Mouse (Mus musculus): Measurements from ENCODE around the gene Appbp2. TPM values are rescaled to one million over a fixed set of nuclear protein-coding genes. Genes with fewer than 3 reads are reported as not detected.

The Appbp2 gene
- 10 to 100 TPM; 34.0 to 42.0 TPM for total RNA-seq (2021)
- long read RNA-seq, experiment 1, full-length matches to known transcripts = 26 of 36 reads
- long read RNA-seq, experiment 1, partial matches to known transcripts = 2 of 36 reads
- long read RNA-seq, experiment 1, other reads (novel, unspliced or antisense) = 8 of 36 reads
- long read RNA-seq, experiment 2, full-length matches to known transcripts = 105 of 117 reads
- long read RNA-seq, experiment 2, partial matches to known transcripts = 4 of 117 reads
- long read RNA-seq, experiment 2, other reads (novel, unspliced or antisense) = 8 of 117 reads

- peak; percentile 90 to 92 for DNase-seq (ENCODE audit: low spot score in 2 of 2)
Observed at GRCm38 (mm10) chr11:85234990-85235841, at the start of gene Appbp2. Appbp2 (minus strand) TSS chr11:85235130.

GRCm38 (mm10) chr11:85281219-85281878, 46.4 kb upstream of the Appbp2 start:
- no peak for DNase-seq (ENCODE audit: low spot score in 2 of 2)

GRCm38 (mm10) chr11:85278175-85278574, 43.2 kb upstream of the Appbp2 start:
- DNase-seq (ENCODE audit: low spot score in 2 of 2) = no peak

- DNase-seq (ENCODE audit: low spot score in 2 of 2) = no peak
Observed at GRCm38 (mm10) chr11:85277609-85278008, 42.7 kb upstream of the Appbp2 start.

- DNase-seq (ENCODE audit: low spot score in 2 of 2) = no peak
Observed at GRCm38 (mm10) chr11:85275151-85275550, 40.2 kb upstream of the Appbp2 start.

- no peak for DNase-seq (ENCODE audit: low spot score in 2 of 2)
Observed at GRCm38 (mm10) chr11:85273299-85273698, 38.4 kb upstream of the Appbp2 start.

GRCm38 (mm10) chr11:85270631-85271030, 35.7 kb upstream of the Appbp2 start:
- peak; percentile 39 to 48 for DNase-seq (ENCODE audit: low spot score in 2 of 2)

GRCm38 (mm10) chr11:85267393-85267792, 32.5 kb upstream of the Appbp2 start:
- no peak for DNase-seq (ENCODE audit: low spot score in 2 of 2)

- DNase-seq (ENCODE audit: low spot score in 2 of 2) = no peak
Observed at GRCm38 (mm10) chr11:85264635-85265034, 29.7 kb upstream of the Appbp2 start.

- DNase-seq (ENCODE audit: low spot score in 2 of 2) = peak; percentile 75 to 82
Observed at GRCm38 (mm10) chr11:85261192-85261591, 26.3 kb upstream of the Appbp2 start.

GRCm38 (mm10) chr11:85258966-85259365, 24.0 kb upstream of the Appbp2 start:
- DNase-seq (ENCODE audit: low spot score in 2 of 2) = peak; percentile 25 to 27

- no peak for DNase-seq (ENCODE audit: low spot score in 2 of 2)
Observed at GRCm38 (mm10) chr11:85255471-85256027, 20.6 kb upstream of the Appbp2 start.

GRCm38 (mm10) chr11:85253641-85254040, 18.7 kb upstream of the Appbp2 start:
- DNase-seq (ENCODE audit: low spot score in 2 of 2) = no peak

- no peak for DNase-seq (ENCODE audit: low spot score in 2 of 2)
Observed at GRCm38 (mm10) chr11:85253006-85253405, 18.1 kb upstream of the Appbp2 start.

- no peak for DNase-seq (ENCODE audit: low spot score in 2 of 2)
Observed at GRCm38 (mm10) chr11:85251955-85252354, 17.0 kb upstream of the Appbp2 start.

- DNase-seq (ENCODE audit: low spot score in 2 of 2) = no peak
Observed at GRCm38 (mm10) chr11:85250467-85250866, 15.5 kb upstream of the Appbp2 start.

- no peak for DNase-seq (ENCODE audit: low spot score in 2 of 2)
Observed at GRCm38 (mm10) chr11:85249338-85249737, 14.4 kb upstream of the Appbp2 start.

GRCm38 (mm10) chr11:85248151-85248550, 13.2 kb upstream of the Appbp2 start:
- DNase-seq (ENCODE audit: low spot score in 2 of 2) = no peak

- no peak for DNase-seq (ENCODE audit: low spot score in 2 of 2)
Observed at GRCm38 (mm10) chr11:85241226-85241625, 6.3 kb upstream of the Appbp2 start.

GRCm38 (mm10) chr11:85240211-85240610, 5.3 kb upstream of the Appbp2 start:
- DNase-seq (ENCODE audit: low spot score in 2 of 2) = no peak

GRCm38 (mm10) chr11:85234363-85234989, 454 bp downstream of the Appbp2 start:
- peak; percentile 80 for DNase-seq (ENCODE audit: low spot score in 2 of 2)
